Mouse (Mus musculus): Measurements from ENCODE around the gene Havcr1.
"Not testable (repeated sequence)": the region's sequence is repeated elsewhere in the genome, so short reads cannot be mapped to it uniquely, and the experiment has no call there.

The Havcr1 gene

DNA sequence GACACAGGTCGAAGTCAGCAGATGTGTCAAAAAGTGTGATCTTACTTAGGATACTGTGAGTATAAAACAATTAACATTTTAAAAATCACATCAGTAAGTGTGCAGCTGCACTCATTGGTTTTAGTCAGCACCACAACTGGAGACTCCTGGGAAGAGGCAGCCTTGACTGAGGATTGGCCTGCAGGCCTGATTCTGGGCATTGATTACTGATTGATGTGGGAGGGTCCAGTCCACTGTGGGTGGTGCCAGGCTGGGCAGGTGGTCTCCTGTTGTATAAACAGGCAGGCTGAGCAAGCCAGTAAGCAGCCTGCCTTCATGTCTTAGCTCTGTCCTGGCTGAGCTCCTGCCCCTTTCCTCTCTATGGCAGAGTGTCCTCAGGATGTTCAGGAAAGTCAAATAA, at the start of gene Havcr1:
Havcr1 (plus strand) TSS at position 5 of the 400 bp plus-strand sequence.
- DNase-seq (ENCODE audit: low spot score in 2 of 2), result not testable (repeated sequence)

DNA sequence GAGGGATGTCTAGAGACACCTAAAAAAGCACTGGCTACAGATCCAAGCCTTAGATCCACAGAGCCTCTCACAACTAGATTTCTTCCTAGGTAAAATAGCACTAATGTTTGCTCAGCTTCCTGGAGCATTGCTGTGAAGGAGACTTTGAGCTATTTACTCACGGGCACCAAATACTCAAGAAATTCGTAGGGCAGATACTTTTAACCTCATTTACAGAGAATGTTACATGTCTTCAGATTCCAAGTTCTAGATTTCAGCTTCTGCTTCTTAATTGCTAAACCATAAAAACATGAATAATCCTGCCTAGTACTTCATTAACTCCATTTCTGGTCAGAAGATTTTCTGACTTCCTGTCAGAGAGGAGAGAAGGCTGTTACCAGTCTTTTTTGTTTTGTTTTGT, 44.7 kb upstream of the Havcr1 start:
- no peak for DNase-seq (ENCODE audit: low spot score in 2 of 2)

DNA sequence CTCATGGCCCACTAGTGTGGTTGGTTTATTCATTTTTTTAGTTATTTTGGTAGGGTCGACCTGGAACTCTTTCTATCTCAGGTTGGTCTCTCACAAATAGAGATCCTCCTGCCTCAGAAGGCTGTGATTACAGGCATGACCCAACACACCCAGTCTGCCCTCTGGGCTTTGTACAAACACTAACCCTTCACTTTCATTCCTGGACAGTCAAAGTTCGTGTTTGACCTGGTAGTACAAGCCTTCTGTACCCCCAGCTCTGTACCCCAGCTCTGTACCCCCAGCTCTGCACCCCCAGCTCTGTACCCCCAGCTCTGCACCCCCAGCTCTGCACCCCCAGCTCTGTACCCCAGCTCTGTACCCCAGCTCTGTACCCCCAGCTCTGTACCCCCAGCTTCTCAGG, 39.0 kb upstream of the Havcr1 start:
- DNase-seq (ENCODE audit: low spot score in 2 of 2), result not testable (repeated sequence)

DNA sequence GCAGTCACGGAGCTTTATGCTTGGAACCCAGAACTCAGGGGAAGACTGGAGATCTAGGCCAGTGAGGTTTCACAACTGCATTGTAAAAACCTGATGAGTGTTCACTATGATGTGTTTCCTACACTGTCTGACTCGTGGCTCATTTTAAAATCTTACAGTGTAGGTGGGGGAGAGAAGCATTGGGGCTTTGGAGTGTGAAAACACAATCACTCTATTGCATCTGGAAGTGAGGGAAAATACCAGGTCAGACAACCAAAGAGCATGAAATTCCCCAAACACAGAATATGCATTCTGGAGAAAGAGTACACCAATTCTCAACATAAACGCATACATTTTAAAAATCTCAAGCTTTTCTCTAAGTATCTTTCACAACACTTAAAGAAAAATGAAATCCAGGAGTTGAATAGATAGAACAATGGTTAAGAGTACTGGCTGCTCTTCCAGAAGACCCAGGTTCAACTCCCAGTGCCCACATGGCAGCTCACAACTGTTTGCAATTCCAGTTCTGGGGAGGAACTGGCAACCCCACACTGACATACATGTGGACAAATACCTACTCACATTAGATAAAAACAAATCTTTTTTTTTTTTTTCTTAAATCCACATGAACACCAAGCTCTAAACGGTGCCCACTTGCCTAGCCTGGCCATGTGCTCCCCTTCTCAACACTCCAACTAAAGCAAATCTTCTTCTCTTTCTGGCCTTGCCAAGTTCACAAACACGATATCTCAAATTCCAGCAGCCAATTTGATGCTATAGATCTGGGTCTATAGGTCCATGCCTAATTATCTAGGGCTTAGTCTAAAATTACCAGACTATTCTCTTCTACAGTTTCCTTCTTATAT, 37.2 kb upstream of the Havcr1 start:
- no peak for DNase-seq (ENCODE audit: low spot score in 2 of 2)

DNA sequence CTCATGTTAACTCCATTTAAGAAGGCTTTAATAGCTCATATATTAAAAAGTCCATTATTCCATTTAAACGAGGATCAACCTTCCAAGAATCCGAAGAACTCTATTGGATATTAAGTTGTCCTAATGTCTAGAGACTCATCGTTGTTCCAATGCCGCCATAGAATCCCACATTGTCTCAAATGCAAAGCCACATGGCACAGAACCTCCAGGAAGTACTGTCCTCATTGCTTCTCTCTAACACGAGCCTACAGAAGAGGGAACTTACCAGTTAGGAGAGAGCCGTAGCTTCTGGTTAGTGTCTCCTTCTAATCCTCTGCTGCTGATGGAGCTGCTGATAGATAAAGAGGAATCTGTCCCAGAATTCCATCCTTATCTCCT, 36.6 kb upstream of the Havcr1 start:
- no peak for DNase-seq (ENCODE audit: low spot score in 2 of 2)

DNA sequence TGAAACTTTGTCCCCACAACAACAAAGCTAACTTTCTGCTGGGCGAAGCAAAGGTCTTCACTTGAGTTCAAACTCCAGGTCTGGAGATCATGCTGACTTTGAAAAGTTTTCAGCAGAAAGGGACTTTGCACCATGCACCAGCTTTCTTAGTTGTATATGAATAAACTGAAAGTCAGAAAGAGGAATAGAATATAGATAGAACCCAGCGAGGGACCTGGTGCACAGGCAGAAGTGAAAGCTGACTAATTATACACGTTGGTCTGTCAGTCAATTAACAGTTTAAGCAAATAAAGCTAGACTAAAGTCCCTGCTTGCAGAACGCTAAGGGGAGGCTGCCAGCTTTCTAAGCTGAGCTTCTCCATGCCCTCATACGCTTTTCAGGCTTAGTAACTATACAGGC, 36.0 kb upstream of the Havcr1 start:
- DNase-seq (ENCODE audit: low spot score in 2 of 2), result no peak

DNA sequence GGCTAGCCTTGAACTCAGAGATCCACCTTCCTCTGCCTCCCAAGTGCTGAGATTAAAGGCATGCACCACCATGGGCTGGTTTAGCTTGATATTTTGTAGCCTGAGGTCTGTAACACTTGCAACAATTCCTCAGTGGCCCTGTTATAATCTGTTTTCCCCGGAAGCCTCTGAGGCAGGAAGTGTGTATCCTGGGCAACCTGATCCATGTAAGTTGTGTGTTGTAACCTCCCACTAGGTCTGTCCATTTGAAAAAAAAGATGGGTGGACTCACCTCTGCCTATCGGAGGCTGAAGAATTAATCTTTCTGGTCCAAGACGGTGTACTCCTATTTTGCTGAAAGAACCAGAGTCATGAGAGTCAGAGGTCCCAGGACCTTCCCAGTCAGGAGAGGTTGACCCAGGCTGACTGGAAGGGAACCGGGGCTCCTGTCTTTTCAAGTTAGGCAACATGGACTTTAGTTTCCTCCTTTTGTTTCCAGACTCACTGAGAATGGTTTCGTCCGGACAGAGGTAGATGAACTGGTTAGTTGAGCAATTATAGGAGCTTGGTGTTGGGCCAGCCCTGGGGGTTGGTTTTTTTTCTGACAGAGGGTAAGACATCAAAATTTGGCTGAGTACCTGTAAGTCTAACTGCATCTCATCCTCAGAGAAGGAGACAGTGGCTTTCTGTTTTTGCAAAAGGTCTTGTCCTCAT, 28.1 kb upstream of the Havcr1 start, which contains the start of gene Timd2:
Timd2 (minus strand) TSS at position 398 of the 693 bp plus-strand sequence.
- no peak for DNase-seq (ENCODE audit: low spot score in 2 of 2)

DNA sequence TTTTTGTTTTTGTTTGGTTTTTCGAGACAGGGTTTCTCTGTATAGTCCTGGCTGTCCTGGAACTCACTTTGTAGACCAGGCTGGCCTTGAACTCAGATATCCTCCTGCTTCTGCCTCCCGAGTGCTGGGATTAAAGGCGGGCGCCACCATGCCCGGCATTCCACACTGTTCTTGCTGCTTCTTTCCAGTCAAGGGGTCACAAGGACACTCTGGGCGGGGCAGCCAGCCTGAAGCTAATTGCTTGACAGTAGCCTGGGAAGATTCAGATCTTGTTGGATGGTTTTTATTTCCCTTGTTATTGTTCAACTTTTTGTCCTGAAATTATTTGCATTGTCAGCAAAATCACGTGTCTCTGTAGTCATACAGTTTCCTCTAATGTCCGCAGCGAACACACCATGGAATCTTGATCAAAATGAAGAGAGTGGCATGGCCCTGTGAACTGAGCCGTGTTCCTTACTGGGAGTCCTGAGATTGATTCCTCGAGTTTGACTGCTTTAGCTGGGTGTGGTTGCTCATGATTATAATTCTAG, 3.3 kb upstream of the Havcr1 start:
- DNase-seq (ENCODE audit: low spot score in 2 of 2), result no peak

DNA sequence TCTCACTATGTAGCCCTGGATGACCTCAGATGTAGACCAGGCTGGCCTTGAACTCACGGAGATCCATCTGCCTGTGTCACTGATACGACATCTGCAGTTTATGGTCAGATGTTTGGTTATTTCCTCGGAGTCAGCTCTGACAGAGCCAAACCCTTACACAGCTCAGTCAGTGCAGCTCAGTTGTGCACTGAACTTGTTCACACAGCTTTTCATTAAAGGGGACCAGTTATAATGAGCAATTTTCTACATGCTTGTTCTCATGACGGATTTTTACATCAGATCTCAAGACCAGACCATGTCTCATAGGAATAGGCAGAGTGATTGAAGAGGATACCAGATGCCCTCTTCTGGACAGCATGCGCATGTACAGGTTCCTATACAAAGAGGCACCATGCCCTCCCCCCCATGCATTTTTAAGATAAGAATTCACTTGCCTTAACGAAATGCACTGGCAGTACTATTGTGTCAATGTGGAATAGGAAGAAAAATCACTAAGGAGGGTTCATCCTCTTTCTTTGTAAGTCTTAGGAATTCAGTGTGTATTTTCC, 1.6 kb upstream of the Havcr1 start:
- DNase-seq (ENCODE audit: low spot score in 2 of 2), result peak; percentile 30 to 44

DNA sequence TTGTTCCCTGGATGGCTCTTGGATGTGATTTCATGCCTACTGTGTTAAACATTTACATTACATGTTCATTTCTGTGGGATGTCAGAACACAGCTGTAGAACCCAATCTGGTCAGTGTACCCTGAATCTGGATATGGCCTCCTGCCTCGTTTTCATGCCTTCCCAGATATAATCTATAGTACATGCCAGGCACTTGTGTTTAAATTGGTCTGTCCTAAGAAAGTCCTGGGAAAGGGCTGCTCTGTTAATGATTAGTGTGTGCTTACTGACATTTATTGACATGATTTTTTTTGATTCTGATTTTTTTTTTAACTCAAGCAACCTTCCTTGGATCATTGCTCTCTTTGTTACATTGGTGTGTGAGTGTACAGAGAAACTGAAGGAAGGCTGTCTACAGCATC, 263 bp upstream of the Havcr1 start:
- DNase-seq (ENCODE audit: low spot score in 2 of 2), result no peak

DNA sequence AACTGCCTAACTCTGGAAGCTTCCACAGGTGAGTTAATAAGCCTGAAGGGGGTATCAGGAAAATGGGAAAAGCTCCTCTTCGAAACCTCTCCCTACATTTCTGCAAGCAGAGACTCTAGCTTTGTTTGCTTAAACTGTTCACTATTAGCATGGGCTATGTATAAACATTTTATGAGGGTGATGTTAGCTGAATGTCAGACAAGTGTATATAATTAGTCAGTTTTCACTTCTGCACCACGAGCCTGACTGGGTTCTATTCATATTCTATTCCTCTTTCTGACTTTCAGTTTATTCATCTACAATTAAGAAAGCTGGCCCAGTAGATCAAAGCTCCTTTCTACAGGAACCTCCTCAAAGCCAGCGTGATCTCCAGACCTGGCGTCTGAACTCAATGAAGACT, 4.6 kb downstream of the Havcr1 start:
- DNase-seq (ENCODE audit: low spot score in 2 of 2), result no peak

DNA sequence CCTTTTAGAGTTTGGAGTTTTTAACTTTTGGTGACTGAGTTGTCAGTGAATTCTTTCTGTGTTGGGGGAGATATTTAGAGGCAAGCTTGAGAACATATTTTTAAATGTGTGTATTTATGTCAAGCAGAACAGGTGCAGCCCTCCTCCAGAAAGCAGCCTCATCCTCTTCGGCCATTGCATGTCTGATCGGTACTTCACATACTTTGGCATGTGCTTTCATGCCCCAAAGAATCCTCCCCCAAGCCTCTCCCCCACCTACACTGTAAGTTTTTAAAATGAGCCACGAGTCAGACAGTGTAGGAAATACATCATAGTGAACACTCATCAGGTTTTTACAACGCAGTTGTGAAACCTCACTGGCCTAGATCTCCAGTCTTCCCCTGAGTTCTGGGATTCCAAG, 6.0 kb downstream of the Havcr1 start:
- DNase-seq (ENCODE audit: low spot score in 2 of 2), result peak in 1 of 2 experiments; percentile 6

DNA sequence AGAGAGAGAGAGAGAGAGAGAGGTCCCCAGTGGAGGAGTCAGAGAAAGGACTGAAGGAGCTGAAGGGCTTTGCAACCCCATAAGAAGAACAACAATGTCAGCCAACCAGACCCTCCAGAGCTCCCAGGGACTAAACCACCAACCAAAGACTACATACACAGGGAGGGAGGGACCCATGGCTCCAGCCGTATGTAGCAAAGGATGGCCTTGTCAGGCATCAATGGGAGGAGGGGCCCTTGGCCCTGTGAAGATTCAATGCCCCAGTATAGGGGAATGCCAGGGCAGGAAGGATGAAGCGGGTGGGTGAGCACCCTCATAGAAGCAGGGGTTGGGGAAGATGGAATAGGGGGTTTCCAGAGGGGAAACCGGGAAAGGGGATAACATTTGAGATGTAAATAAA, 6.8 kb downstream of the Havcr1 start:
- no peak for DNase-seq (ENCODE audit: low spot score in 2 of 2)

DNA sequence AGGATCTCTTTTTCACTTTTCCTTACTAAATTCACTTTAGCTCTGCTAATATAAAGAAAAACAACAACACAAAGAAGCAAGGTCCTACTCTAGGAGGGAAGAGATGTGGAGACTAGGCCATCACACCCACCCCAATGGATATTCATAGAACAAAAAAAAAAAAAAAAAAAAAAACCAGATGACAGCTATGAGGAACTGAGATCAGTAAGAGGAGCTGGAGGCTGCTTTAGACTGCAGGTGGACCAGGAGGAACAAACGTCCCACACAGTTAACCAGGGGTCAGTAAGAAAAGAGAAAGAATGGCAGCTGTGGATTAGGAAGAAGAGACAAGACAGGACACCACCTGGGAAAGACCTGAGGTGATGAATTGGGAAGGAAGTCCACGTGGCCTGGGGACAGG, 13.1 kb downstream of the Havcr1 start:
- no peak for DNase-seq (ENCODE audit: low spot score in 2 of 2)

DNA sequence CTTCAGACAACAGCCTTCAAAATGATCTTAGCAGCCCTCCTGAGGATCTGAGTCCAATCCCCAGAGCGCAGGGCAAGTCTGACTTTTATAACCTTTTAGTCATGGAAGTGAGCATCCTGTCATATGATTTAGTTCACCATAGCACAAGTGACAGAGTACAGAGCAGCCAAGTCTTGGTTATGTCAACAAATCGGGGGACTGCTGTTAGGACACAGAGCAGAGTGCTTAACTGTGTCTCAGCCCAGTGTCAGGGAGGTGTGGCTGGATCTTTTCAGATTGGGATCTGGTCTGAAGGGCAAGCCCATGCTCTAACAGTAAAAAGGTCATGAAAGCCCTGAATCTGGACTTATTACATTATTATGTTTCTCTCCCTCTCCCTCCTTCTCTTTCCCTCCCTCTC, 18.8 kb downstream of the Havcr1 start:
- DNase-seq (ENCODE audit: low spot score in 2 of 2), result no peak

DNA sequence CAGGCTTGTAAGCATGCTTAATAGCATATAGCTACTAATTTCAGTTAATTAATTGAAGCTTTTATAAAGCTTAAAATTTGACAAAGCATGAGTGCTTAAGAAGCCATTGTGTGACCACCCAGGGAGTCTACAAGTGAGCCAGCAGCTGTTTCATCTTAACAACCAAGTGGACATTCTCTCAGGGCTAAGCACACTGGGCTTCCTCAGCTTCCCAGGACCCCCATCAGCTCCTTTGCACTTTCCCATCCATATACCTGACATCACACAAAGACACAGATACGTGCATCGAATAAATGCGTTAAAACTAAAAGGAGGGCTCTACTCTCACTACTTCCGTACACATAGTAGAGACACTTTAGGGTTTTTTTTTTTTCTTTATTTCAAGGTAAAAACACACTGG, 19.8 kb downstream of the Havcr1 start:
- DNase-seq (ENCODE audit: low spot score in 2 of 2), result no peak

DNA sequence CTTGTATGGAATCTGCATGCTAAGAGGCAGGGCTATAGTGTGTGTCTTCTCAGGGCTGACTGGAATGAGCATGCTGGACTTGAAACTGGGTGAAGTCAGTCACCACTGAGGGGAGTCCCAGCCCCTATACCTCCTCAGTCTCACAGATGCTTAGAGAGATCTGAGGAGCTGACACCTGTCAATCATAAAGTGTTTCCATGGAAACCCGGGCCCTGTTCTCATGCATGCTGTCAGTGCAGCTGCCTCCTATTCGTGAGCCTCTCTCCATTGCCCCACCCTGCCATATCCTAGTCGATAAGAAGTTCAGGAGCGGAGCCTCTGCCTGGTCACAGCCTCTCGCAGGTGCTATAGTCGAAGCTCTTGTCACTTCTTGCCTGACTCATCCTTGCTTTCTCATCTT, 20.8 kb downstream of the Havcr1 start:
- DNase-seq (ENCODE audit: low spot score in 2 of 2), result not testable (repeated sequence)

DNA sequence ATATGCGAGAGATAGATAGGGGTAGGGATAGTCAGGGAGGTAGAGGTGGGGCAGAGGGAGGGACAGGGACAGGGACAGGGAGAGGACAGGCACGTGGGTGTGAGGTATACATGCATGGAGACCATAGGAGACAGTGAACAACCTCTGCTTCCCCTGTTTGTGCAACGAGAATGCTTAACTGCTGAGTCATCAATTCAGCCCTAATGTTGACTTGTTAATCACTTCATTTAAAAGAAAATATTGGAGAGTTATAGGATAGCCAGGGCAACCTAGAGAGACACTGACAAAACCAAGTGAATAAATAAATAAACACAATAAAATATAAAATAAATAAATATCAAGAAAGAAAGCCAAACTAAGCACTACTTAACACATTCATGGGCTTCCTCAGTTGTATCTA, 42.0 kb downstream of the Havcr1 start:
- DNase-seq (ENCODE audit: low spot score in 2 of 2), result no peak

DNA sequence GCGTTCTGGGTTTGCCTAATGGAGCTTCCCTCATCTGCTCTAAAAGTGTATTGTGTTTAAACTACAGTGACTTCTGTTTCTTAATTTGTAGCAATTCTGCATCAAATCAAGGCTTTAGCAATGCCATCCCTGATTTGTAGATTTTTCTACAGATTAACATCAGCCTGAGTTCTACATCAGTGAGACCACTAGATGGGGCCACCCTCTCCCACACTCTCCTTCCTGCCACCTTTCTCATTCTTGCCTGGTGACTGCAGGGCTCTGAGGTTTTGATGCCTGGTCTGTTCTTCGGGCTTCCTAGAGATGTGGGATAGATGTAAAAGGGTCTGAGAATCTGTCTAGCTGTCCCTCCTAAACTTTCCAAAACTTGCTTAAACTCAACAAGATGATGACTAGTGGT, 44.9 kb downstream of the Havcr1 start:
- no peak for DNase-seq (ENCODE audit: low spot score in 2 of 2)

DNA sequence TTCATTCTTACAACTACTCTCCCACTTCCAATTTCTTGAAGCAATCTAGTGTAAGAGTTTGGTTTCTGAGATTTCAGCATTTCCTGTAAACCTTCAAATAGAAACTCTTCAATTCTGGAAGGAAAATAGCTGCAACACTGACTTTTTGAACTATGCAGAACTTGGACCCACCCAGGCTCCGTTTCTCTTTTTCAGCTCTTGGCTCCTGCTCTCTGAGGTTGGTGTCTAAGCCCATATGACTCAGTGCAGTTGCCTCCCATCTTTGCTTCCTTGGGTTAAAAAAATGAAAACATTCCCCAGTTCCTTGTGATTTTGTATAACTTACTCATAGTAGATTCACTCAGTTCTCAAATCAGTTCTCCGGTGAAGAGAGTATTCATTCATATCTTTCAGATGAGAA, 69.6 kb downstream of the Havcr1 start:
- no peak for DNase-seq (ENCODE audit: low spot score in 2 of 2)

DNA sequence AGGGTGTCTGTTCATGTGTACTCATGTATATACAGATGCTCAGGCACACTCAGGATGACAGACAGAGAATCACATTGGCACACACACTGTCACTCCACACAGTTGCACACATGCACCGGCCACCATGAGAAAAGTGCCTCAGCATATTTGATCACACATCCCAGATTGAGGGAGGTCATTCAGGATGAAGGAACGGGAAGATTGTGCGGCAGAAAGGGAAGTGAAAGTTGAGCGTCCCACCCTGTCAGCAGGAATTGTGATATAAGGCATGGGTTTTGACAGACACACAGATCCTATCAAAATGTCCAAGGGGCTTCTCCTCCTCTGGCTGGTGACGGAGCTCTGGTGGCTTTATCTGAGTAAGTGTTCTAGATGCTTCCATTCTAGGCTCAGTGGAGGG, 75.6 kb downstream of the Havcr1 start, which contains the start of gene Timd4:
Timd4 (plus strand) TSS at position 290 of the 400 bp plus-strand sequence.
- no peak for DNase-seq (ENCODE audit: low spot score in 2 of 2)

DNA sequence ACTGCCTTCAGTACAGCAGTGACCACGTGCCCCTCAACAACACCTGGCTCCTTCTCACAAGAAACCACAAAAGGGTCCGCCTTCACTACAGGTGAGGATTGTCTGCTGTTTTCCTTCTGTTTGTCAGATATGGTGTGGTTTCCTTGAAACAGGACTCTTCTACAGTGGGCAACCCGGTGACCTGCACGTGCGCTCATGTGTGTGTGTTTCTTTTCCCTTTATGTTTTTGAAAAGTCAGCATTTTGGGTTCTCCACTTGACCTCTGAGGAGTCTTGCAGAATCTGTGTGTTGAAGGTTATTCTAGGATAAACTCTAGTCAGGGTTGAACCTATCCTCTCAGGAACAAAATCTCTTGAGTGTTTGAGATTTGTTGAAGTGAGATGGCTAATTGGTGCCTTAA, 82.8 kb downstream of the Havcr1 start:
- no peak for DNase-seq (ENCODE audit: low spot score in 2 of 2)

DNA sequence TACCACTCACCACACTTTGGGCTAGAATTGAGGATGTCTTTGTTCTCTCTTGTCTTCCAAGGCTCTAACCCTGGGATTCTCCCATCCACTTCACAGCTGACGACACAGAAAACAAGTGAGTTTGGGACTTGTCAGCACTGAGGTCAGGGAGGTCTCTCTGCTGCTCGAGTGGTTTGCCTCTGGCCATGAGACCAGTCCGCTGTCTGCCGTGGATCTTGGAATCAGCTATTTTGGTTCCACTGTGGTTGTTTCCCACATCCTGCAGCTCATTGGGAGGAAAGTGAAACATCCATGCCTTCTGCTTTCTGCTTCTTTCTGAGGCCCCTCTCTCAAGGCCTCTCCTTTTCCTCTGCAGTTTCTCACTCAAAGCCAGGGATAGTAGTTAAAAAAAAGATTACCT, 85.0 kb downstream of the Havcr1 start:
- DNase-seq (ENCODE audit: low spot score in 2 of 2), result no peak
